Mouse (Mus musculus): ENCODE measurements around the gene Ccdc177. TPM values are rescaled to one million over a fixed set of nuclear protein-coding genes. Genes with fewer than 3 reads are reported as not detected.

Gene Ccdc177
- polyA plus RNA-seq, 1 experiment from 2014 or later, result 6.2 TPM

DNA sequence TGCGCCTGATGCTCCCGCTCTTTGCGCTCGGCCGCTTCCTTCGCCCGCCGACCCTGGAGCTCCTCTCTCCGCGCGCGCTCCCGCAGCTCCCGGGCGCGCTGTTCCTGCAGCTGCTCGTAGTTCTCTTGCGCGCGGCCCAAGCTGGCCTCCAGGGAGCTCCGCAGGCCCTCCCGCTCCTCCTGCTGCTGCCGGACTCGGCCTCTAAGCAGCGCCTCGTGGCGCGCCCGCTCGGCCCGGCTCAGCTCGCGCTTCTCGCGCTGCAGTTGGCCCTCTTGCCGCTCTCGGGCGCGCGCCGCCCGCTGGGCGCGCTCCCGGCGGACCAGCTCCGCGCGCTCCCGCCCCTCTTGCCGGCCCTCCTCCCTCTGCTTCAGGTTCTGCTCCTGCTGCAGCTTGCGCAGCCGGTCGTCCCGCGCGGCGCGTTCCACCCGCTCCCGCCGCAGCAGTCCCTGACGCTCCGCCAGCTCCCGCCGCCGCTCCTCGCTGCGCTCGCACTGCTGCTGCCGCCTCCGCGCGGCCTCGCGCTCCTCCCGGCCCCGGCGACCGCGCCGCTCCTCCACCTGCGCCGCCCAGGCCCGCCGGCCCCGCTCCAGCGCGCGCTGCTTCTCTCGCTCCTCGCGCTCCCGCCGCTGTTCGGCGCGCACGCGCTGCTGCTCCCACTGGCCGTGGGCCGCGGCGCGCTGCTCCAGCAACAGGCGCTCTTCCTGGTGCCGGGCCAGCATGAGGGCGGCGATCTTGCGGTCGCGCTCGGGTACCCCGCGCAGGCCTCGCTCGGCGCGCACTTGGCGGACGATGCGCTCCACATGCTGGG is 2.5 kb downstream of the Ccdc177 start:
- H3K9ac ChIP-seq (replicated peaks), result no peak overlapping the region
- H3K4me1 ChIP-seq, result peaks cover 17% of the 10 kb centered on the region
- 48% methylated on average over 110 of the region's 122 CpGs for WGBS
- peak overlapping the region; percentile 53 for H3K4me2 ChIP-seq (replicated peaks)
- H3K36me3 ChIP-seq, result peaks cover 62% of the 10 kb centered on the region
- peak overlapping the region; percentile 75 for H3K4me3 ChIP-seq
- peak overlapping the region; percentile 98; the same call in 1 of the 2 replicates for H3K27ac ChIP-seq (replicated peaks)
- no peaks in the 10 kb centered on the region for H3K27me3 ChIP-seq
- H3K9me3 ChIP-seq, result peaks cover 30% of the 10 kb centered on the region
- ATAC-seq (replicated peaks), result no peak

DNA sequence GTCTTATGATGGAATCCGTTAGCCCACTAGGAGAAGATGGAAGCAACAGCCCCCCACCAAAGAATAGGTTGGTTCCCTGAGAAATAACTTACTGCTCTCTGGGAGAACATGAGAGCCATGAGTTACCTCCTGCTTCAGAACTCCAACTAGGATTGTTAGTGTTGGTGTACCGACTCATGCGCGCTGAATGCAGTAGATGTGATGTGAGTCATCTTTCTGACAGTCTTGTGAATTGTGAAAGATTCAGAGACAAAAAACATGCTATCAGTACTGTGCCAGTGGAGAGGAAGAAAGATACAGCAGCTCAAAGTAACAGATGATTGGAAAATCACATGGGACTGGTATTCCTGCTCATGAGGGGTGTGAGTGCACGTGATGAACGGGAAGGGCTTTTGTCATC is 8.9 kb downstream of the Ccdc177 start:
- H3K9ac ChIP-seq (replicated peaks), result no peak overlapping the region
- WGBS, result 93% methylated on average over 6 of the region's 6 CpGs
- no peak overlapping the region for H3K4me3 ChIP-seq
- ATAC-seq (replicated peaks), result no peak
- peaks cover 36% of the 10 kb centered on the region for H3K36me3 ChIP-seq
- H3K9me3 ChIP-seq, result peaks cover 10% of the 10 kb centered on the region; the same call in 1 of the 2 replicates
- no peaks in the 10 kb centered on the region for H3K27me3 ChIP-seq
- H3K4me2 ChIP-seq (replicated peaks), result no peak overlapping the region
- peaks cover 2% of the 10 kb centered on the region for H3K4me1 ChIP-seq
- no peak overlapping the region for H3K27ac ChIP-seq (replicated peaks)

DNA sequence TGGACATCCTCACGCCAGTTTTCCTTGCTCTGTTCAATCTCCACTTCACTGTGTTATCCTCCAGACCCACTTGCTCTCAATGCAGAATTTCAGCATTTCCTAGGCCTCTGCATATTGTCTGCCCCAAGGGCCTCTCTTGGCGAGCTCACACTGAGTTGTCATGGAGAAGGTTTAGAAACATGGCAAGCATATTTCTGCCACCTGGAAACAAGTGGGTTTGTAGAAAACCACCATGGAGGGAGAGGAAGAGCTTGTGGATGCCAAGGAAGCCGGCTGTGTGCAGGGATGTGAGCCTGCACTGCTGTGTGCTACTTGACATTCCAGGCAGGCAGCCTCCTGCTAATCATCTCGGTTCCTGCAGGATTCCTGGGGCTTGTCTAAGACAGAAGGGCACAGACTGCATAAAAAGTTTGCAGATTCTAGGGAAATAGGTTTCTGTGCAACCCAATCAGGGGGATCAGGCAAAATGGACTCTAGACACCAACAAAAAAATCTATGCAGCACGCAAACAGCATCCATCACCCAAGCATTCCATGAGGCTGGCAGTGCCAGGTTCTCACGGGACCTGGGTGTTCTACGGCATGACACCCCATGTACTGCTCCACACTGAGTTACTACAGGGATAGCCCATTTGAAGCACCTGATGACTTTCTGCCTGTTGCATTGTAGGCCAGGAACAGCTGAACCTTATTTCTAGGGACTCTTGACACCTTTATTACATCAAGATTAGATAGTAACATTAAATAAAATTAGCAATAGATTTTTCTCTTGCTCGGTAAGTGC is 14.3 kb downstream of the Ccdc177 start:
- no peaks in the 10 kb centered on the region for H3K9me3 ChIP-seq
- H3K9ac ChIP-seq (replicated peaks), result no peak overlapping the region
- WGBS, result 39% methylated on average over 8 of the region's 8 CpGs
- peak; percentile 87 for ATAC-seq (replicated peaks)
- no peak overlapping the region for H3K4me2 ChIP-seq (replicated peaks)
- H3K4me1 ChIP-seq, result peaks cover 12% of the 10 kb centered on the region
- no peak overlapping the region for H3K4me3 ChIP-seq
- H3K36me3 ChIP-seq, result no peaks in the 10 kb centered on the region
- no peaks in the 10 kb centered on the region for H3K27me3 ChIP-seq
- H3K27ac ChIP-seq (replicated peaks), result peak overlapping the region; percentile 76

DNA sequence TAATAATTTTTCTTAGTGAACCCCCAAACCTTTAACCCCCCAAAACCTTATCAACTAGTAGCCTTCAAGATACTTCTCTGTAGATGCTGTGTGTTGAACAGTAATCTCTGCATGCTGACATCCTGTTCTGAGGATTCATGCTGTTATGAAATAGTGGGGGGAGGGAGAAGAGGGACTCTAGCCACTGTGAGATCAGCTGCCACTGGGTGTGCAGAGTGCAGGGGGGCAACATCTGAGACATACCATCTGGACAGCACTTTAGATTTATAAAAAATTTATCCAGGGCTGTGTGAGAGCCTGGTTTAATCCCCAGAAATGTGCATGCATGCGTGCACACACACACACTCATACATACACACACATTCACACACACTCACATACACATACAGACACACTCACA is 15.9 kb downstream of the Ccdc177 start:
- no peak overlapping the region for H3K4me3 ChIP-seq
- no peak overlapping the region for H3K9ac ChIP-seq (replicated peaks)
- no peak overlapping the region for H3K4me2 ChIP-seq (replicated peaks)
- ATAC-seq (replicated peaks), result no peak
- 88% methylated on average over 1 of the region's 1 CpGs for WGBS
- no peaks in the 10 kb centered on the region for H3K9me3 ChIP-seq
- H3K4me1 ChIP-seq, result peaks cover 12% of the 10 kb centered on the region
- no peaks in the 10 kb centered on the region for H3K36me3 ChIP-seq
- H3K27me3 ChIP-seq, result no peaks in the 10 kb centered on the region
- H3K27ac ChIP-seq (replicated peaks), result no peak overlapping the region

DNA sequence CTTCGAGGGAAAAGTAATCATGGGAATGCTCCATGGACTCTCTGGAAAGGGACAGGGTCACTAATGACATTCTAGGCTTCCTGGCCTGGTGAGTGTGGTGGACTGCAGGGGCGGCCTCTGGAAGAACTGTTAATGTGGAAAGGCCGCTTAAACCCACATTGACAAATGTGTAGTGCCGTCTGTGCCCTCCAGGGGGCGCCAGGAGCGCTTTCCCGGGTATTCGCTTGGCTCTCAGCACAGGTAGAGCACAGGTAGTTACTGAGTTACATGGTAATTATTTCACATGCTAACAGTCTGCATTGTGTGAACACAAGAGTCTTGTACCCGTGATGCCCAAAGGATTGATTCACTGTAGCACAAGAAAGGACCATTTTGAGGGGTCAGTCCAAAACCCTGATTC is 21.0 kb downstream of the Ccdc177 start:
- Histone ChIP-seq H3K27me3 (no peaks in the 10 kb centered on the region), H3K4me1 (peaks cover 31% of the 10 kb centered on the region), H3K4me3 (no peak overlapping the region), H3K9me3 (no peaks in the 10 kb centered on the region), H3K36me3 (no peaks in the 10 kb centered on the region), H3K4me2 (replicated peaks) (no peak overlapping the region), H3K27ac (replicated peaks) (no peak overlapping the region), H3K9ac (replicated peaks) (no peak overlapping the region)
- ATAC-seq (replicated peaks), result no peak
- 39% methylated on average over 9 of the region's 9 CpGs for WGBS

DNA sequence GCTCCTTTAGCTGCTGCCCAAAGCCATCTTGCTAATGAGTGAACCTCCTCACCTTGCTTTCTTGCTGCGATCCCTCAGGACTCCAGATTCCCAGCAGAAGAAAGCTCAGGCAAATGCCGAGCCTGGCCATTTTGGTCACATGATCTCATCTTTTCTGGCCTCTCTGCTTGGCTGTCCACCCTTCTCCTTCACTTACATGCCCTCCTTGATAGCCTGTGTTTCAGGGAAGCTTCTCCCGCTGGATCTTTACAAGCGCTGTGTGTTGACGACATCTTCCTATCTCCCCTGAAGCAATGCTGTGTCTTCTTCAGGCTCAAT is 23.2 kb downstream of the Ccdc177 start:
- peaks cover 31% of the 10 kb centered on the region for H3K4me1 ChIP-seq
- ATAC-seq (replicated peaks), result no peak
- peak overlapping the region; percentile 23; the same call in 1 of the 2 replicates for H3K4me2 ChIP-seq (replicated peaks)
- no peaks in the 10 kb centered on the region for H3K27me3 ChIP-seq
- no peaks in the 10 kb centered on the region for H3K9me3 ChIP-seq
- no peaks in the 10 kb centered on the region for H3K36me3 ChIP-seq
- peak overlapping the region; percentile 93 for H3K27ac ChIP-seq (replicated peaks)
- no peak overlapping the region for H3K4me3 ChIP-seq
- WGBS, result 59% methylated on average over 5 of the region's 5 CpGs
- H3K9ac ChIP-seq (replicated peaks), result no peak overlapping the region

DNA sequence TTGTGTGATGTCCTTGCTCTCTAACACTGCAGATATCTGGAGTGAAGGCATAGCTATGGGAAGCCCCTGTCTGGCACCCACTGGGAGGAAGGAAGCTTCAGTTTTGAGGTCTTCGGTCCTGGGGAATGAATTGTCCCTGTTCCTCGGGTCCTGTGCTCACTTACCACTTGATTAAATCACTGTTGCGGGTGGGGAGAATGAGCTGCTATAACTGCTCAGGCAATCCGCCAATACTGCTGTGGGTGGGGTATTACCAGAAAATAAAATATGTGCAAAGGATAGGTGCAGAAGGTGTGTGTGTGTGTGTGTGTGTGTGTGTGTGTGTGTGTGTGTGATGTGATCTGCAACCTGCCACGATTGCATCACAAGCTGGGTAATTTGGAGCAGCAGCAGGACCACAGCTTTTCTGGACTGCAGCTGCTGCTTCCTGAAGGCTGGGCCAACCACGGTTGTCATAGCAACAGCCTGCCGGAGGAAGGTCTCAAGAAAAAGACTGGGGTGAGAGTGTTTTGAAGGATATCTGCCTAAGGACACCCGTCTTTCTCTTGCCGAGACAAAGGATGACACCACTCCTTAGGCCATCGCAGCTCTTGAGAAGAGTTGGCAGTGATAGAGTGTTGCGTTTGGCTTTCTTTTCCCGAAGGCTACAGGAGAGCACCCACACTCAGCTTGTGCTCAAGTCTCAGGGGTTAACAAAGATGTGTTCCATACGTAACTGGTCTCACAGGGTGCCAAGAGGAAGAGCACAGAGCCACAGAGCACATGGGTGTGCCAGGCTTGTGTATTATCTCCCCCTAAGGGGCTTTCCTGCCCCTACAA is 23.8 kb downstream of the Ccdc177 start:
- H3K4me2 ChIP-seq (replicated peaks), result peak overlapping the region; percentile 23
- H3K9ac ChIP-seq (replicated peaks), result 0 out of 2 replicates have a peak overlapping the region, but pooled peaks have one; percentile 18
- ATAC-seq (replicated peaks), result peak; percentile 77
- H3K27ac ChIP-seq (replicated peaks), result peak overlapping the region; percentile 93
- peaks cover 31% of the 10 kb centered on the region for H3K4me1 ChIP-seq
- no peaks in the 10 kb centered on the region for H3K9me3 ChIP-seq
- H3K27me3 ChIP-seq, result no peaks in the 10 kb centered on the region
- WGBS, result 6% methylated on average over 13 of the region's 13 CpGs
- H3K36me3 ChIP-seq, result no peaks in the 10 kb centered on the region
- H3K4me3 ChIP-seq, result no peak overlapping the region

DNA sequence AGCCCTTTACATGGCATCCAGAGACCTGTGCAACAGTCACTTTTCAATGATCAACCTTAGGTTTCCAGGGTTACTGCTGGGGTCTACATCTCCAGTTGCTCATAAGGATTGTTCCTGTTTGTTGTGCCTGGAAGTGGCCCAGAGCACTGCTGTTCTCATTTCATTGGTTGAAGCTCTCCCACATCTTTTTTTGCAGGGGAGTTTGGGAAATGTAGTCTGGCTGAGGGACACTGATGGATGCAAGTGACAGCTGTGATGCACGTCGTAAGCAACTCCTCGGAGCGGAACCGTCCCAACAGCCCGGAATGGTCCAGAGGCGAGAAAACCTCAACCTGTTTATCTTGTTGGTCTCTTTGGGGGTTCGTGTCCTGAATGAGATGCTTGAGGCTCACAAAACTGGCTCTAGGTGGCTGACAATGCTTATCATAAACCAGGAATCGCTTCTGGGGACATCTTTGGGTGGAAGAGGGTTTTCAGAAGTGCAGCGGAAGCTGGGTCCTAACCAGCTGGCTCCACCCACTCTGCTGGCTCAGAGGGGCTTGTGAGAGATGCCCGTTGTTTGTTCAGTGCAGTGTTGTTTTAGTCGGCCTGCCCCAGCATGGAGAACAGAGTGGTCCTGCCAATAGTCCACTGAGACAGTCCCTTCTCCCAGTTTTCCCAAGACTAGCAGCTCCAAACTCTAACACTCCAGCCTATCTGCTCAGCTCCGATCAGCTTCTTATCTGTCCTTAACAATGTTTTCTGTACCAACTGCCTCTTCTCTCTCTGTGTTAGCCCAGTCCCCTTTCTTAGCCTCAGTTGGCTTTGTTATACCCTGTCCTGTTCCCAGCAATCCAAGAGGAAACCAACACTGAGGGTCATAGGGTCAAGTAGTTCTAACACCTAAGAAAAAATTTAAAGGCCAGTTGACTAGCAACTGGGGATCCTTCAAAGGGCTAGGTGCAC is 25.7 kb downstream of the Ccdc177 start:
- no peak for ATAC-seq (replicated peaks)
- no peak overlapping the region for H3K4me3 ChIP-seq
- no peak overlapping the region; the same call in 1 of the 2 replicates for H3K27ac ChIP-seq (replicated peaks)
- peaks cover 42% of the 10 kb centered on the region for H3K4me1 ChIP-seq
- H3K27me3 ChIP-seq, result no peaks in the 10 kb centered on the region
- WGBS, result 64% methylated on average over 13 of the region's 13 CpGs
- H3K36me3 ChIP-seq, result no peaks in the 10 kb centered on the region
- H3K9me3 ChIP-seq, result no peaks in the 10 kb centered on the region
- H3K4me2 ChIP-seq (replicated peaks), result no peak overlapping the region
- no peak overlapping the region for H3K9ac ChIP-seq (replicated peaks)

DNA sequence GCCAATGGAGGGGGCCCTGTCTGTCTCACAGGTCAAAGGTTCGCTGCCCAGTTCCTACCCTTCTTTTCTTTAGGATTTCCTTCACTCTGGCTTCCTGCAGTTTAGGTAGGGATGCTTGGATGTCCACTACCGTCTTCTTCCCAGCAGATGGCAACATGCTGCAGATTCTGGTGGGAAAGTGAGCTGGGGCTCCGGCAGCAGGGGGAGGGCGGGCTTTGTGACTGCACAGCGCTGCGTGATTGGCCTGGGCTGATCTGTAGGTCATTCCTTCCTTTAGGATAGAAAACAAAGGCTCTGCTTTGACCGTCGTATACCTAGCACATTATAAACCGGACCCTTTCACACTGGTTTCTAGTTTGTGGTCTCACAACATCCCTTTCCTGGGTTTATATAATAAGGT is 29.9 kb downstream of the Ccdc177 start:
- Histone ChIP-seq H3K27ac (replicated peaks) (peak overlapping the region; percentile 53), H3K4me3 (no peak overlapping the region), H3K36me3 (no peaks in the 10 kb centered on the region), H3K4me2 (replicated peaks) (peak overlapping the region; percentile 28; the same call in 1 of the 2 replicates), H3K27me3 (no peaks in the 10 kb centered on the region), H3K9ac (replicated peaks) (no peak overlapping the region), H3K9me3 (no peaks in the 10 kb centered on the region), H3K4me1 (peaks cover 22% of the 10 kb centered on the region)
- ATAC-seq (replicated peaks), result peak; percentile 85
- WGBS, result 4% methylated on average over 9 of the region's 9 CpGs

DNA sequence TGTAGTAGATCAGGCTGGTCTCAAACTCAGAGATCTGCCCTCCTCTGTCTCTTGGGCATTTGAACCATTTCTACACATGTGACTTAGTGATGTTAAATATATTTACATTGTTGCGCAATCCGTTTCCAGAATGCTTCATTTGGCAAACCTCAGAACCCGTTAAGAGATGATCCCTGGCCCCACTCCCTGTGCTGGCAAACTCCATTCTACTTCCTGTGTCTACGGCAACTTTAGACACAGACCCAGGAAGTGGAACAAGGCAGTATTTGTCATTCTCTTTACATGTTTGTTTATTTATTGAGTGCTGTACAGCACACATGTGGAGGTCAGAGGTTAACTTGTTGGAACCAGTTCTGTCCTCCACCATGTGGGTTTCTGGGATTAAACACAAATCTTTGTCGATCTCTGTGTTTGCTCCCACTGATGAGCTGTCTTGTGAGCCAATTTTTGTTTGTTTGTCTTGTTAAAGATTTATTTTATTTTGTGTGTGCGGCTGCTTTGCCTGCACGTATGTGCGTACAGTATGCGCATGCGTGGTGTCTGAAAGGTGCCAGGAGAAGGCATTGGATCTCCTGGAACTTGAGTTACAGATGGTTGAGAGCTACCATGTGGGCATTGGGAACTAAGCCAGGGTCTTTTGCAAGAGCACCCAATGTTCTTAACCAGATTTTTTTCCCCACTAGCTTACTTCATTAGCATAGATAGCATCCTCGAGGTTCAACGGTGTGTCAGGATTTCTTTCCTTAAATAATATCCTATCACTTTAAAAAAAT is 30.5 kb downstream of the Ccdc177 start:
- H3K9ac ChIP-seq (replicated peaks), result no peak overlapping the region
- no peaks in the 10 kb centered on the region for H3K9me3 ChIP-seq
- H3K36me3 ChIP-seq, result no peaks in the 10 kb centered on the region
- 67% methylated on average over 12 of the region's 12 CpGs for WGBS
- no peak overlapping the region for H3K4me3 ChIP-seq
- no peaks in the 10 kb centered on the region for H3K27me3 ChIP-seq
- peak overlapping the region; percentile 53 for H3K27ac ChIP-seq (replicated peaks)
- H3K4me1 ChIP-seq, result peaks cover 16% of the 10 kb centered on the region
- H3K4me2 ChIP-seq (replicated peaks), result 0 out of 2 replicates have a peak overlapping the region, but pooled peaks have one; percentile 28
- peak; percentile 46 for ATAC-seq (replicated peaks)
